Mouse (Mus musculus) spleen, embryonic (tissue): ENCODE data around the gene Cd276.
"Not testable (repeated sequence)": the region's sequence is repeated elsewhere in the genome, so short reads cannot be mapped to it uniquely, and the experiment has no call there.

ENCODE experiments used
- CTCF ChIA-PET: fragments of 350-600 bp; sonication (Branson Sonifier 250); formaldehyde crosslinking; loops from one replicate; lab custom pipeline; 2022; lab: Charles Lee

Cd276 gene

GRCm38 (mm10) chr9:58554908-58555684 lies at the start of gene Cd276:
Gene Cd276, minus strand, starts transcription at chr9:58555437.
- CTCF ChIA-PET: interaction anchor here (0.9 kb wide), 1 partner anchor 20 kb away, joined by 4 read pairs; no protein-coding TSS in a partner anchor

DNA sequence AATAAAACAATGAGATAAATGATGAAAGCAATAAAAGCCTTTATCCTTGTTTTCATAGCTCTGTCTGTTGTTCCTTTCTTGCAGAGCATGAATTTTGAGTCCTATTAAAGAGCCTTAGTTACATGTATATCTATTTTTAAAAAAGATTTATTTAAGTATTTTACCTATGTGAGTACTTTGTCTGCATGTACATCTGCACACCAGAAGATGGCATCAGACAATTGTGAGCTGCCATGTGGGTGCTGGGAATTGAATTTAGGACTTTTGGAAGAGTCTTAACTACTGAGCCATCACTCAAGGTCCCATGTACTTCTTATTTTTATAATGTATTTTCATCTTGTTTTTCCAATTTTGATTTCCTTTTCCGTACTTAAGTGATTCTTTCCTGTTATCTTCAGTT lies 40.1 kb upstream of the Cd276 start:
- CTCF ChIA-PET: no interaction called here

DNA sequence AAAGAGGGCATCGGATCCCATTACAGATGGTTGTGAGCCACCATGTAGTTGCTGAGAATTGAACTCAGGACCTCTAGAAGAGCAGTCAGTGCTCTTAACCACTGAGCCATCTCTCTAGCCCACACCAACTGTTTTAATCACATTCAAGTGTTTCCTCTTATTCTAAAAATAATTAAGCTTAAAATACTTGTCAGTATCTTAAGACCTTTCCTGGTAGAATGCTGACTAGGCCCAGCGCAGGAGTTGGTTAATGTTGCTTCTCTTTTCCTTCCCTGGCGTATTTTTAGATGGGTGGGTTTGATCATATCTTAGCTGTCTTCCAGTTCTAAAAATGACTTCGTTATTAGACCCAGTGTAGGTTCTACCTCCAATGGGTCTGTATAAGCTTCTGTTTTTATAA lies 33.4 kb upstream of the Cd276 start:
- CTCF ChIA-PET: no interaction called here

GRCm38 (mm10) chr9:58584323-58584722 lies 29.1 kb upstream of the Cd276 start:
- CTCF ChIA-PET: no interaction called here

DNA sequence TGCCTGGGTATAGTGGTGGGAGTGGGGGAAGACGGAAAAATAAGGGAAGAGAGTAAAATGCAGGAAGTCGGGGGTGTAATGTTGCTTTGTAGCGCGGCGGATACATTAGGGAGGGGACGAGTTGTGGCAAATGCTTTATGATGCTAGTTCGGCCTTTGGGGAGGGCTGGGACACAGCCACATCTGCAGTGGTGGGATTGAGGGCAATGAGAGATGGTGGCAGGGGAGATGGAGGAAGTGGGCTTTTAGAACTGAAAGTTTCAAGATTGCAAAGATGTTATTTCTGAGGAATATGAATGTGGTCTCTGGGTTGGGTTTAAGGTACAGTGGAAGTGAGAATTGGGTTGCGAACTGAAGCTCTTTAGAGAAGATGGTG lies 28.0 kb upstream of the Cd276 start:
- CTCF ChIA-PET: no interaction called here

GRCm38 (mm10) chr9:58582581-58583266 lies 27.5 kb upstream of the Cd276 start:
- CTCF ChIA-PET: no interaction called here

DNA sequence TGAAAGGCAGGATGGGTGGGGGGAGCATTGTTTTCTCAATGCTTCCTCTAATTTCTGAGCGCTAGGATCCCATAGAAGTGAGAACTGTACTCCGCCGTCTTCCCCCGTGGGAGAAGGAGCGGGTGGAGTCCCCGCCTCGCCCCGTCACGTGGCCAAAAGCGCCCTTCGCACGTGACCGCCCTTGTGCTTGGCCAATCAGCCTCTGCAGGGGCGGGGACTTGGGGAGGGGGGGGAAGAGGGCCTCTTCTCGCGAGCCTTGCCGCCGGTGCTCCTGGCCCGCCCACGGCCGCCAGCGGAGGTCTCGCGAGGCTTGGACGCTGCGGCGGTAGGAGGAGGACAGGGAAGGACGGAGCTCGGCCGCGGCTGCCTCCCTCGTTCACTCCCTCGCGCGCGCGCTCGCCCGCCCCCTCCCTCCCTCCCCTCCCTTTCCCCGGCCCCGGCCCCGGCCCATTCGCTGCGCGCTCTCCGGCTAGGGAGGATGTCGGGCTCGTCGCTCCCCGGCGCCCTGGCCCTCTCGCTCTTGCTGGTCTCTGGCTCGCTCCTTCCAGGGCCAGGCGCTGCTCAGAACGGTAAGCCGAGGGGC lies 26.8 kb upstream of the Cd276 start, which contains the start of gene Nptn:
TSS of gene Nptn (plus strand) at position 283 of the 583 bp plus-strand sequence.
- CTCF ChIA-PET: no interaction called here

GRCm38 (mm10) chr9:58581283-58581930 lies 26.2 kb upstream of the Cd276 start:
- CTCF ChIA-PET: interaction anchor here (0.6 to 0.7 kb wide), 2 partner anchors 13 to 304 kb away, joined by 3 to 5 read pairs; no protein-coding TSS in a partner anchor

DNA sequence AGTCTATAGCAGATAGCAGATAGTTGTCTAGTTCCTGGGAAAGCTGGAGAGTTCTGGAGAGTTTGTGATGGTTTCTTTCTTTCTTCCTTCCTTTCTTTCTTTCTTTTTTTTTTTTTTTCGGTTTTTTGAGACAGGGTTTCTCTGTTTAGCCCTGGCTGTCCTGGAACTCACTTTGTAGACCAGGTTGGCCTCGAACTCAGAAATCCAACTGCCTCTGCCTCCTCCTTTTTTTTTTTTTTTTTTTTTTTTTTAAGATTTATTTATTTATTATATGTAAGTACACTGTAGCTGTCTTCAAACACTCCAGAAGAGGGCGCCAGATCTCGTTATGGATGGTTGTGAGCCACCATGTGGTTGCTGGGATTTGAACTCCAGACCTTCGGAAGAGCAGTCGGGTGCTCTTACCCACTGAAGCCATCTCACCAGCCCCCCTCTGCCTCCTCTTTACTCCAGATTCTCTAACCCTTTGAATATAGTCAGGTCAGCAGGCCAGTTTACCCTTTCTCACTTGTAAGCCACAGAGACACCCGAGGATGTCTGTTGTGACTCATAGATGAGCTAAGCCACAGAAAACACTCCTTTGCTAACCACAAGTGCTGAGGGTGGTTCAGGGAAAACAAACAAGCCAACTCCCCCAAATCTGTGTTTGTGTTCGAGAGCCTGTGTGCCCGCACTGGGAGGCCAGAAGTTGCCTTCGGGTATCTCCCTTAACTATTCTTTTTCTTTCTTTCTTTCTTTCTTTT lies 25.4 kb upstream of the Cd276 start:
- CTCF ChIA-PET: interaction anchor here (0.6 to 0.7 kb wide), 4 partner anchors 14 to 305 kb away, joined by 3 to 9 read pairs (median 4); no protein-coding TSS in a partner anchor

DNA sequence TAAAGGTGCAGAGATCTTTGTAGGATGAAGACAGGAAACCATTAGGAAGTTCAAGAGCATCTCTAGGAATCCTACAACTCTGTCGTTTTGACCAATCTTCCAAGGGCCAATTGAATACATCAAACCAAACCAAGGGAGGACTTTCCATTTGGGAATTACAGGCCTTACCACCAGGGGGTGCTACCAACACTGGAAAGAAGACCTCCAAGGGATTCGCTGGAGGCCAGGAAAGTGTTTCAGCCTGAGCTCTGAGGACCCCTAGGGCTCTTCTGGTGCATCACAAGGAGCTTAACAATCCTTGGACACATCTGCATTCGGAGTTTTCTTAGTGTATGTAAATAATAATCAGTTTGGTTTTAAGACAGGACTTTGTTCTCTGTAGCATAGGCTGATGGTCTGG lies 23.4 kb upstream of the Cd276 start:
- CTCF ChIA-PET: no interaction called here

DNA sequence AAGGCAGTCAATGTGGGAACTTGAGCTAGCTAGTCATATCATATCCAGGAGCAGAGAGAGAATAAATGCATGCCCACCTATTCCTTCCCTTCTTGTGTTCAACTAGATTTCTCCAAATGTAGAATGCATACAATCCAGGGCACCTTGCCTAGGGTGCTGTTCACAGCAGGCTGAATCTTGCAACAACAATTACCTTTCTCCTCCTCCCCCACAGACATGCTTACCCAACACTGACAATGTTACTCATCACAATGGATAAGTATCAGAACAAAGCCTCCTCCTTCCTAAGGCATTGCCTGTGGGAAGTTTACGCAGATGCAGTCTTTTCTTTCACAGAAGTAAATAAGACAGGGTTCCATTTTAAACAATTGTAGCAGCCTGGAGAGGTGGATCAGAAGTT lies 15.8 kb upstream of the Cd276 start:
- CTCF ChIA-PET: no interaction called here

DNA sequence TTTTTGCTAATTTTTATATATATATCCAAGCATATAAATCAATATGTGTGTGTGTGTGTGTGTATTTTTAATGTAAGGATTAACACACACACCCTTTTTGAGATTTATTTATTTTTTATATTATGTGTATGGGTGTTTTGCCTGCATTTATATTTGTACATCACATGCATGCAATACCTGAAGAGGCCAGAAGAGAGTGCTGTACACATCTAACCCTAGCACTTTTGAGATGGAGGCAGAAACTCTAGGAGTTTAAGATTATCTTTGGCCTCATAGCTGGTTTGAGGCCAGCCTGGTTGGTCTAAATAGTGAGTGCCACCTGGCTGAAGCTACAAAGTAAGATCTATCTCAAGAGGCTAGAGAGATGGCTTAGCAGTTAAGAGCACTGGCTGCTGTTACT lies 12.4 kb upstream of the Cd276 start:
- CTCF ChIA-PET: interaction anchor here (0.7 kb wide), 2 partner anchors 125 to 289 kb away, joined by 4 to 6 read pairs; no protein-coding TSS in a partner anchor

GRCm38 (mm10) chr9:58565945-58566344 lies 10.7 kb upstream of the Cd276 start:
- CTCF ChIA-PET: not testable (repeated sequence)

- CTCF ChIA-PET: interaction anchor here (0.8 kb wide), 1 partner anchor 1768 kb away, joined by 7 read pairs; no protein-coding TSS in a partner anchor
These were observed 5.0 kb upstream of the Cd276 start for GRCm38 (mm10) chr9:58560211-58560610.

DNA sequence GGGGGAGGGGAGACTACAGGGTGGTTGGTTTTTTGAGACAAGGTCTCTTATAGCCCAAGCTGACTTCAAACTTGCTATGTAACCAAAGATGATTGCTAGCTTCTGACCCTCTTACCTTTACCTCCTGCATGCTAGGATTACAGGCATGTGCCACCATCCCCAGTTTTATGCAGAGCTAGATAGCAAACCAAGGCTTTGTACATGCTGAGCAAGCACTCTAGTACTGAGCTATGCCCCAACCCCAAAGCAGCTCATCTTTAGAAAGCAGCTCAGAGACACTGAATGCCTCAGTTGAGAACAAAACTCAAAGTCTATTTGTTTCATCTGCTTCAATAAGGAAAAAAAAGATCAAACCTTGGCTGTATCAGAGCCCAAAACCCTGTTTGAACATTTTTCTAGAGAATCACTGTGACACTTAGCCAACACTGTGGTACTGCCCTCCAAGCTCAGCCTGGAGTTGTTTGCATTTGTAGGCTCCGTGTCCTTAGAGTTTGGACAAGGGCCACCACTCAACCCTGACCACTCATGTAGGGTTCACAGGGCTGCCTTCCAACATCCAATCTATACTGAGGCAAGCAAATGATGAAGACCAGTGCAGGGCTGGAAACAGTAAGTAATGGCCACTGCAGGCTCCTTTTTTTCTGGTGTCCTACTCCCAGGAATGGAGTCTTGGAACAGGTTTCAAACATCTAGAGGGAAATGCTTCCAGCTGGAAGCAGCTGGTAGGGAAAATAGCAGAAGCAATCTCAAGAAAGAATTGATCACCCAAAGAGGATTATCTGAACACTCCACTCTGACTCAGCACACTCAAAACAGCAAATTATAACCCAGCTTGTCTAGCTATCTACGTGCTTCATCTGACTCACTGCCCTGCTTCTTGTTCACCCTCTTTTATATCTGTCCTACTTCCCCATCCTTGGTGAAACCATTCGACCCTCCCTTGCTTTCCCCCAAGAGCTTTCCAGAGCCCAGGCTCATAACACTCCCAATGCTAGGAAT lies 2.5 kb upstream of the Cd276 start:
- CTCF ChIA-PET: no interaction called here

GRCm38 (mm10) chr9:58556627-58557026 lies 1.4 kb upstream of the Cd276 start:
- CTCF ChIA-PET: no interaction called here

DNA sequence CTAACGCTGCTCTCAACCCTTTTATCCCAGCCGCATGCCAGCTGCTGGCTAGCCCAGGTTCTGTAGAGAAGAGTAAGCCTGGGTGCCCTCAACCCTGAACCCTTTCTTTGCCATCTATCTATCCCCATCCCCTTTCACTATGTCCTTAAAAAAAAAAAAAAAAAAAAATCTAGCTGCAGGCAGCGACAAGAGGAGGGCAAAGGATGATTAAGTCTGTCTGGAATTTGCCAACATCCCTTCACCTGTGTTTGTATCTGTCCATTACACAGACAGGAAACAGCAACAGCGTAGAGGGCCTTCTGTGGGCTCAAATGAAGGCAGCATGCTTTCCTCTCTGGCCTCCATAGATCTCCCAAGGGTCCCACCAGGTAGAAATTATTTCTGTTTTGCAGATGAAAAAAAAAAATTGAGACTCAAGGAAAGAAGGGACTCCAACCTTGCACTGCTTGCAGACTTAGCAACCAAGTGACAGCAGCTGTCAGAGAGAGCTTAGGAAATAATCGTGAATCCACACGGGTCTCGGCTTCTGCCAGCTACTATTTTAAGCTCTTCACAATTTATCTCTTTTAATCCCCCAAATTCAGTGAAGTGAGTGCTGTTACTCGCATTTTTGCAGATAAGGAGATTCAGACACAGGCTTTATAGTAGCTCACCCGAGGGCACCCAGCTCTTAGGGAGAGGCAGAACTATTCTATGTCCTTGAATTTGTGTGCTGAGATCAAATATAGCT lies 613 bp upstream of the Cd276 start:
- CTCF ChIA-PET: interaction anchor here (0.9 kb wide), 1 partner anchor 101 kb away, joined by 3 read pairs; no protein-coding TSS in a partner anchor

DNA sequence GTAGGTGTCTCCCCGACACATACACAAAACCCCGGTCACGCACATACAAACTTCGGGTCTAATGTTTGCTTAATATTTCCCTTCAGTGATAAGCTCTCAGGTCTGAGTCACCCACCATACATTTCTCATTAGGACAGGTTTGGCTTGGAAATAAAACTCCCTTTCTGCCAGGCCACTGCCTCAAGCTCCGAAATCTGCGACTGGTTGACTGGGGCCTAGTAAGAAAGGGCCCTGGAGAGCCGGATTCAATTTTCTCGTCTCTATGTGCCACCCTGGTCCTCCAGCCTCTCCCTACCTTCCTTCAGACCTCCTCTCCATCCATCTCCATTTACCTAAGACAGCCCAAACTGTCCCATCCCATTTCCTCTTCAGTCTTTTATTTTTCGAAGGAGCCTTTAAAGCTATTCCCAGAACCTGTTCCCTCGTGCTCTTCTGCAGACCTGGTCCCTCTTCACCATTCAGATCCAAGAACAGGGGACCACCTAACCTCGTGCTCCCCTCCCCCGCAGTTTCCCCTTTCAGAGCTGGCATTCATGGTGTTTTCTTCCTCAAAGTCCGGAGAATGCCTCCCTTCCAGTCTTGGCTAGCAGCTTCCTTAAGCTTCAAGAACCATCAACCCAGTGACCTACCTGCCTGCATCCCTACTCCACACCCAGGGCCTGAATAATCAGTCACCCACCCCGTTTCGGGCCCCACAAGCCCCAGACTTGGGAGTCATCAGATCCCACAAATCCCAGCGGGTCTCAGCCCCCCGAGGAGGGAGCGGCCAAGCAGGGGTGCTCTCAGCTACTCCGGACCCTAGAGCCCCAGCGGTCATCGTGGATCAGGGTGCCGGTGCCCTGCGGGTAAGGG lies 955 bp downstream of the Cd276 start:
- CTCF ChIA-PET: interaction anchor here (0.9 kb wide), 1 partner anchor 19 kb away, joined by 4 read pairs; no protein-coding TSS in a partner anchor
